Mouse (Mus musculus): ENCODE measurements around the gene Adamts20.

Adamts20 gene

GRCm38 (mm10) chr15:94334586-94334985 lies 130.6 kb downstream of the Adamts20 start:
- no peak for DNase-seq

- DNase-seq, result no peak
Observed at GRCm38 (mm10) chr15:94326626-94327025, 138.6 kb downstream of the Adamts20 start.

- peak; percentile 32 for DNase-seq
Observed at GRCm38 (mm10) chr15:94325509-94326181, 139.6 kb downstream of the Adamts20 start.

DNA sequence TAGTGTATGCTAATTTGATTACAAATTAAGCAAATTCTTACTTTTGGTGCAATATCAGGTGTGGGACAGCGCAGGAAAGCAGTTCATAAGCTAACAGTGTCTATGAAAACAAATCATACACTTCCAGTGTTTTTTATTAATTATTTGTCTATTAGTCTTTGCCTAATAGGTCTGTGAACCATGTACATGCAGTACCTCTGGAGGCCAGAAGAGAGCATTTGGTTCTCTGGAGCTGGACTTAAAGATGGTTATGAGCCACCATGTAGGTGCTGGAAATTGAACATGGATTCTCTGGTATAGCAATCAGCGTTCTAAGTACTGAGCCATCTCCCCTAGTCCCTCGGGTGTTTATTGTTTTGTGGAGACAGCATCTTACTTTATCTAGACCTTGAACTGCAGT lies 149.0 kb downstream of the Adamts20 start:
- no peak for DNase-seq

- DNase-seq, result no peak
Observed at GRCm38 (mm10) chr15:94309689-94310088, 155.5 kb downstream of the Adamts20 start.

- DNase-seq, result no peak
Observed at GRCm38 (mm10) chr15:94307888-94308287, 157.3 kb downstream of the Adamts20 start.

GRCm38 (mm10) chr15:94303151-94303550 lies 162.1 kb downstream of the Adamts20 start:
- DNase-seq, result no peak

DNA sequence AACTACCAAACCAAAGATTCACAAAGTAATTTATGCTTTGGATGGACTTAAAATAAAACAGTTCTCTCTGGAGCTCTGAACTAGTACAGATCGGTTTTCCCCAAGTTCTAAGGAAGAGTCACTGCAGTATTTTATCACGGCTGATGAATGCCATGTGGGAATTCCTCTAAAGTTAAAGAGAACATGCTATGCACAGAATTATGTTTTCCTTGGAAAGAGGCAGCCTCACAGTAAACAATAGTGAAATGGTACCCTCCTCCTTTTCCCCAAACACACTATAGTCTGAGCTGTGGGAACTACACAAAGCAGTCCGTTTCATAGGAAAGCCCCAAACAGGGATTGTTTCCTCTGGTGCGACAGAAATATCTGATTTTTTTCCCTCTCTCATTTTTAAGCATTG lies 171.1 kb downstream of the Adamts20 start:
- DNase-seq, result no peak

DNA sequence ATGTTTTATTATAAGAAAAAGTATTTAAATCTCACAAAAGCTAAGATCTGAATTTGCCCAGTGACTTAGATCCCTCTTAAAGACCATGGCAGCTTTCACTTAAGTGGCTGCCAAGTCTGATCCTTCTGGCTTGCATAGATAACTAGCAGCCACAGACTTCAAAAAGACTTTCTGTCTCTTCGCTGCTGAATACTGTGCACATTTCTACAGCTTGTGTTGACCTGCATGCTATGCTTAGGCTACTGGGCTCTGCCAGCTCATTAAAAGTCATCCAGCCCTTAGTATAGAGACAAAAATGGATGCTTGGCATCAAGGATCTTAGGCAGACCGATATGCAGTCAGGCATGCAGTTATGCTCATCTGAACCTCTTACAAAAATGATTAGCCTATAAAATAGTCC lies 177.2 kb downstream of the Adamts20 start:
- DNase-seq, result no peak

DNA sequence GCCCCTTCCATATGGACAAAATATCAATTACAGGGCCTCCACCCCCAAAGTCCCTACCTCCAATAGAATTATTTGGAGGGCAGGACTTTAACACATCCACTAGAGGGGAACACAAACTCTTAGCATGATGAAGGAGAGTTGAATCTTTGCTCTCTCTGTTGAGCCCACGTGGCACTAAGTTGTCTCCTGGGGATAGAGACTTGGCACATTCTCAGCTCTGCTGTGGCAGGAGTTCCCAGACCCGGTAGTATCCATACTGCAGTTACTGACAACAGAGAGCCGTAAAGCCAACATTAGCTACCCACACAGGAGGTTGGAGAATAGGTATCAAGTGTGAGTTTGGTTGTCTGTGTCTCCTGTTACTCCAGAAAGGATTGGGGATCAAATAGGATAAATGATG lies 177.7 kb downstream of the Adamts20 start:
- DNase-seq, result no peak

DNA sequence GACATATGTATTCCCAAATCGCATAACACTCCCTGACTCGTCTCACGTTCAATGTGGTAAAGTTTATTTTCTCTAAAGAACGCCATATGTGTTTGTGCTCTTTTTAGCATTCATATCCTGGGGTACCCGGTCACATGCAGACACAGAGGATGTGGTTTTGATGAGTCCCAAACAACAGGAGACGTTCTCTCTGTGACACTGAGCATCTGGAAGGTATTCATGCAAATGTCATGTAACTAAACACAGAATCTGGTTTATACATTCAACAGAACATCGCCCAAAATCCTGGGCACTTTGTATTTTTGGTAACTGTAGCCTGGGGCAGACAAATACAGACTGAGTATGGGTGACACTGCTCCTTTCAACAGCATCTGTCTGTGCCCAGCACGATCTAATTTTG lies 188.8 kb downstream of the Adamts20 start:
- DNase-seq, result no peak

DNA sequence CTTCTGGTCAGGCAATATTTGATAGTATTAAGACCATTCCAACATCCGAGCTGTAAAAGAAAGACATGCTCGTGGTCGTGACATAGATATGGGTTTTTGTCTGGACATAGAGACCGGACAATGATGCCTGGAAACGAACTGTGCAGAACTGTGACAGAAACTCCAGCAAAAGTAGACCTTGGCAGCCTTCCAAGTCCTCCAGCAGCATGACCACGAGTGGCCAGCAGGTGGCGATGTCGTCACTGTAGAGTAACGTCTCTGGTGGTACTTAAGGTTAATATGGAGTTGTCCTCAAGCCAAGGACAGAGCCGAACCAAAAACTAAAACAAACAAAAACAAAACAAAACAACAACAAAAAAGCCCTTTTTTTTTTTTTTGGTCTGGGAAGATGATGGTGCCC lies 199.6 kb downstream of the Adamts20 start:
- peak; percentile 76 for DNase-seq

DNA sequence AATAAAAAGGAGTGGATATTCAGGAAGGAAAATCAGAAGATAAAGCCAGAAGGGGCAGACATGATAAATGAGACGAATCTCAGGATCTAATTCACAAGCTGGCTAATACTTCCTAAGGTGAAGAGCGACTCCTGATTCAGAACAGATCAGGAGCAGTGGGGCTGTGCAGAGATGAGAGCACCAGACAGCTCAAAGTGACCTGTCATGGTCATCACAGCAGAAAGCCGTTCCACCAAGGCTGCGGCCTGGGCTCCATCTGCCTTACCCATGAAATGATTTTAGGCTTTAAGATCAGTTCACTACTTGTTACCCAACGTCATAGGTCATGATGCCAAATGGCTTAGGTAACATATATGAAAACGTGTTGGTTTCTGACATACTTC lies 200.7 kb downstream of the Adamts20 start:
- DNase-seq, result no peak

DNA sequence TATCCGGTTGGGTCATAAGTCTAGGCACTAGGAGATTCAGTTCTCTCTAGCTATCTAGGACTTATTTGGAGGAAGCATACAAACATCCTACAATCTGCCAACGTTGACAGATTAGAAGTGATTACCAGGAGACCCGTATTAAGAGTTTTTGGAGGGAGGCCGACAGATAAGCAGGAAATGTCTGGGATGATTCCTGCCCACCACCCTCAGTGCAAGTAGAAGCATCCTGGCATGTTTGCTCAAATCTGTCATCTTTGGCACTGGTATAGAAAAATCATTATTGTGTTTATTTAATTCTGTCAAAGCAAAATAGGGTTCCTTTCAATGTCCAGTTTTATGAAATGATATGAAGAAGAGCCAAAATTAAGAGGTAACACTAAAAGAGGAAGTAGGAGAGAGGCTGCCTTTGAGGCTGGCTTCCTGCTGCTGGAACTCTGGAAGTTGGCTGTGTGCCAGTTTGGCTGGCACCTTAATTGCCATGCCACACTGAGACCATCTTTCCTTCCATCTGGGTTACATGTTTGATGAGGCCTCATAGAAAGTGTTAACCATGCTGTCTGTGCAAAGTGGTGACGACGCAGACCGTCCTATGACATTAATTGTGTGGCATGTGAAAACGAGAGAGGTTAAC lies 201.2 kb downstream of the Adamts20 start:
- no peak for DNase-seq

DNA sequence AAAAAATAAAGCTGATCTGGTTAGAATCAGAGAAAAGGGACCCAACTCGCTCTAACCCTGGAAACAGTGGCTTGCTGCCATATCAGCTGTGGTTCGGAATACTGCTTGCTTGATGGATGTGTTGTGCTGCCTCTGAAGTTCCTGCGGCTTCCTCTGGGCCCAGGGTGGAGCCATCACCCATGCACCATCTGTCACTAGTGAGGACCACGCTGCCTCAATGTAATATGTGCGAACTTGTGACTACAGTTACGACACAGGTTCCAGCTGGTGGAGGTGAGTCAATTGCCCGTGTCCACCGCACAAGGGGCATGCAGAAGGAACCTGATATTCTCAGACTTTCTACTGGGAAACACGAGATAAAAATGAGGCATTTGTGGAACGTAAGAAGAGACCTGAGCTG lies 202.0 kb downstream of the Adamts20 start:
- no peak for DNase-seq

GRCm38 (mm10) chr15:94259497-94259896 lies 205.7 kb downstream of the Adamts20 start:
- DNase-seq, result no peak

DNA sequence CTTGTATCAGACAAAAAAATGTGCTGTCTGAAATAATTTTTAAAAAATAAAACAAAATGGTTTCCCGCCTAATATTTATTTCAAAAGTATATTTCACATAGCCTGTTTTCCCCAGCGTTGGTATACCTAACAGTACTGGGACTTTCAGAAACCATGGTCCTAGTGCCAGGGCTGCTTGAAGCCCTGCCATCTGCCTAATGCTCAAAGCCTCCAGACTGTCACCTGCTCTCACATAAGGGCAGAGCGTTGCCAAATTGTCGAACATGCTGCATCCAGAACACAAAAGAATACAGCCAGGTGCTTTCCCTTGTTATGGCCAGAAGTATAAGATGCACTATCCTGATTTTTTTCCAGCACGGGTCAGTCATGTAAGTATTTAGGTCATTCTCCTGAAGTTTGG lies 209.7 kb downstream of the Adamts20 start:
- no peak for DNase-seq

DNA sequence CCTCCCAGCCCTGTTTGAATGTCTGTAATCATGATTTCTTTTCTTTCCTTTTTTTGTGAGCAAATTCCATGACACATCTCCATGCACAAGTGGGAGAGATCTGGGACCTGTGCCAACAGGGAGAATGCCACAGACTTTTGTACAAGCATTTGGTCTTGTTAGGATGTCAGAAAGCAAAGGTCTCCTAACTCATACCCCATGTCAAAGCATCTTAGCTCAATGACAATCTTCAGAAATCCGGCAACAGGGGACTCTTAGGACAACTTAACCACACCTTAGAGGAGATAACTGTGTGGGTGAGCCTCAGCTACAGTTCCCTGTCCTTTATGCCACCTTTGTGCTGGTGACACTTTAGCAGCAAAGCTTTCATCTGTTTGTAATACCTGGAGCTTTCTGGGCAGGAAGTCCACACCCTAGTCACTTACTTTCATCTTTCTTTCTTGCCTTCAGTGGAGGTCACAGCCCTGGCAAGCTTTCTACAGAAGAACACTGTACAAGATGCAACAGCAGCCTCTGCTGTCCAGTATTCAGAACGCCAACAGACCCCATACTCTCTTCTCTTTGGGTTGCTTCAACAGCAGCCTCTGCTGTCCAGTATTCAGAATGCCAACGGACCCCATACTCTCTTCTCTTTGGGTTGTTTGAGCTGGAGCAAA lies 210.2 kb downstream of the Adamts20 start:
- peak; percentile 38 for DNase-seq

DNA sequence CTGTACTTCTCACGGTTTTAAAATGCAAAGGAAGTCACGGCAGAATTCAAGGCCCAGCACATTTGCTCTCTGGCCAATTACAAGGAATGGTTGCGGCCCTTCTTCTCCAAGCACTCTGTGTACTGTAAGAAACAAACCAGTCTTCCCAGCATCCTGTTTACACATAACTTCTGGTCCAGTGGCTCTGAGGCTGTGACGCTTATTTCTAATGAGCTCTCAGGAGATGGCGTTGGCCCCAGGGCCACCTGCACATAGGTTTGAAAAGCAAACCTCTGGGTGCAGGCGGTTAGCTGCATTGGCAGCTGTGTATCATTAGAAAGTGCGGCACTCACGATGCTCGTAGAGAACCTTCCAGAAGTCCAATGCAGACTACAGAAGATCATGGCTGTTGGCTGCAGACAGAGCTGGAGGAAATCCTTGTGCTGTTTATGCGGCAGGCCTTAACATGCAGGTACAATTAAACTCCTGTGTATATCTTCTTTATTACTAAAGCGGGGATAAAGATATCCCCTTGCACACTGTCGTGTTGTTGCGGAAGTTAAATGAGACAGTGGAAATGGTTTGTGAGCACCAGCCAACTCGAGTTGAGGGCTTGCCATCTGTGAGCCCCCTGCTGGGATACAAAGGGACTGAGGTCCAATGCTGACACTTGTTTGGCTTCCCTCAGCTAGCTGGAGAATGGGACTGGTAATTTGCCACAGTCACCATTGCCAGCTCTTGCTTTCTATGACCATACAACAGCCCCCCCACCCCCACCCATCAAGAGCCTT lies 210.9 kb downstream of the Adamts20 start:
- peak; percentile 34 for DNase-seq

DNA sequence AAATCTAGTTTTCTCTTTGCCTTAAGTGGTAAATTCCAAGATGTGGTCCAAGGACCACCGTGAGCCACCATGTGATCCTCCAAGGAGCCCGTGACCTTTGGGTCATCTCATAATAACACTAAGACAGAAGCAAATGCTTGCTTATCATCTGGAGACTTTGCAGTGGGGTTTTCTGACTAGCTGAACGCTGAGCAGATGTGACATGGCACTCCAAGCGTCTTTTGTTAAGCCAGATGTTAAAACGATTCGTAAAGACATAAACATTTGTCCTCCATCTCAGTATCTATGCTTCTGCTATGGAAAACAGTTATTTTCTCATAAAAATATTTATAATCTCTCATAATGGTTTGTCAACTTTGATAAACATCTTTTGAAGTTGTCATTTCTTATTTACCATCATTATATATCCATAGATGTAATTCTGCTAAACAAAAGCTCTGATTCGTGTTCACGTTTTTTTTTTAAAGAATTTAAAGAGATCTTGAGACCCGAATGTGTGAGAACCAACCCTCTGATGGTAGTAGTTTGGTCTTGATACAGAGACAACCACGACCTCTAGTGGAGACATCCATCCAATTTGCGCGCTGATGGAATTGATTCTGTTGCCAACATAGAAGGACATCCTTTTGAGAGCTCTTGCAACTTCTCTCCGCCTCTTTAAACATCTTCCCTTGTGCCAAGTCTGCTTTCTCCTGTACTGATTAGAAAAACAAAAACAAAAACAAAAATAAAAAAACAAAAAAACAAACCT lies 212.1 kb downstream of the Adamts20 start:
- DNase-seq, result no peak

GRCm38 (mm10) chr15:94249766-94250165 lies 215.5 kb downstream of the Adamts20 start:
- DNase-seq, result no peak

GRCm38 (mm10) chr15:94248386-94248785 lies 216.8 kb downstream of the Adamts20 start:
- DNase-seq, result no peak

- DNase-seq, result no peak
Observed at GRCm38 (mm10) chr15:94246669-94247068, 218.5 kb downstream of the Adamts20 start.
